Mouse (Mus musculus): Measurements from ENCODE around the gene U2af1l4.

GRCm38 (mm10) chr7:30612654-30613402, 49.7 kb downstream of the U2af1l4 start, which contains the start of gene Upk1a:
- TF ChIP-seq CTCF (IDR thresholded peaks at IDR 0.05; ENCODE audit: insufficient read depth, low read length), result no peak
- TF ChIP-seq POLR2A (IDR thresholded peaks at IDR 0.05; ENCODE audit: borderline replicate concordance, extremely low read depth, low read depth, low read length), result no peak
